Mouse (Mus musculus) heart, postnatal 14 days (tissue): ENCODE results near the gene Dcaf8. TPM values are rescaled to one million over a fixed set of nuclear protein-coding genes. Genes with fewer than 3 reads are reported as not detected.
"Not testable (repeated sequence)": the region's sequence is repeated elsewhere in the genome, so short reads cannot be mapped to it uniquely, and the experiment has no call there.

Source experiments
- DNase-seq, 2 experiments: peaks; one replicate each; pipeline ENCODE4 v3.0.0; 2021 to 2022
- intact Hi-C: fragments of 180-260 bp; cut with DNase I; formaldehyde crosslinking; loops from one replicate; pipeline ENCODE4 v1.15.1; 2025
- total RNA-seq, 2 experiments: library from RNA; stranded (reverse); gene quantifications; 2 replicates each; pipeline ENCODE4 v1.2.3; 2021

The Dcaf8 gene
- total RNA-seq, 2 experiments from 2014 or later: 117 to 122 TPM

- intact Hi-C loops: no loop called here
- no peak for DNase-seq
These were observed 59.3 kb downstream of the Dcaf8 start for GRCm38 (mm10) chr1:172207111-172207584.

GRCm38 (mm10) chr1:172212776-172213175, 64.9 kb downstream of the Dcaf8 start:
- intact Hi-C loops: loop anchor here (10.0 kb wide), 1 partner anchor 92 kb away; no protein-coding TSS in a partner anchor
- no peak for DNase-seq

GRCm38 (mm10) chr1:172213771-172214170, 65.9 kb downstream of the Dcaf8 start:
- intact Hi-C loops: loop anchor here (10.0 kb wide), 1 partner anchor 91 kb away; no protein-coding TSS in a partner anchor
- no peak for DNase-seq

GRCm38 (mm10) chr1:172214748-172215147, 66.9 kb downstream of the Dcaf8 start:
- intact Hi-C loops: loop anchor here (5.0 to 10.0 kb wide), 2 partner anchors 52 to 90 kb away; no protein-coding TSS in a partner anchor
- peak; percentile 67 to 81 for DNase-seq

- peak; percentile 97 to 98 for DNase-seq
- intact Hi-C loops: loop anchor here (5.0 to 10.0 kb wide), 2 partner anchors 55 to 88 kb away; no protein-coding TSS in a partner anchor
These were observed 69.3 kb downstream of the Dcaf8 start for GRCm38 (mm10) chr1:172217148-172217547.

GRCm38 (mm10) chr1:172218164-172218910, 70.5 kb downstream of the Dcaf8 start:
- no peak for DNase-seq
- intact Hi-C loops: loop anchor here (5.0 to 10.0 kb wide), 2 partner anchors 56 to 86 kb away; no protein-coding TSS in a partner anchor

- intact Hi-C loops: loop anchor here (5.0 to 10.0 kb wide), 2 partner anchors 57 to 85 kb away; no protein-coding TSS in a partner anchor
These were observed 71.8 kb downstream of the Dcaf8 start, which contains the start of gene Casq1 for GRCm38 (mm10) chr1:172219451-172220406. Gene Casq1 (minus strand): TSS chr1:172219868.

GRCm38 (mm10) chr1:172220414-172220813, 72.5 kb downstream of the Dcaf8 start:
- DNase-seq: peak; percentile 73 to 84
- intact Hi-C loops: no loop called here

More at GRCm38 (mm10) chr1:172219451-172220406, 71.8 kb downstream of the Dcaf8 start, which contains the start of gene Casq1:
- no peak for DNase-seq

GRCm38 (mm10) chr1:172221297-172222063, 73.6 kb downstream of the Dcaf8 start:
- intact Hi-C loops: no loop called here
- DNase-seq: no peak

GRCm38 (mm10) chr1:172228209-172228608, 80.3 kb downstream of the Dcaf8 start:
- intact Hi-C loops: no loop called here
- DNase-seq: no peak

GRCm38 (mm10) chr1:172229215-172229614, 81.3 kb downstream of the Dcaf8 start:
- intact Hi-C loops: no loop called here

GRCm38 (mm10) chr1:172240945-172241708, 93.2 kb downstream of the Dcaf8 start:
- intact Hi-C loops: no loop called here
- no peak for DNase-seq

More at GRCm38 (mm10) chr1:172229215-172229614, 81.3 kb downstream of the Dcaf8 start:
- no peak for DNase-seq

- peak in 1 of 2 experiments; percentile 46 for DNase-seq
- intact Hi-C loops: loop anchor here (2.0 kb wide), 1 partner anchor 18 kb away; no protein-coding TSS in a partner anchor
These were observed 94.5 kb downstream of the Dcaf8 start for GRCm38 (mm10) chr1:172242401-172242800.

GRCm38 (mm10) chr1:172243547-172244205, 95.8 kb downstream of the Dcaf8 start:
- DNase-seq: peak; percentile 38 to 59
- intact Hi-C loops: loop anchor here (2.0 kb wide), 1 partner anchor 19 kb away; no protein-coding TSS in a partner anchor

GRCm38 (mm10) chr1:172244645-172245044, 96.8 kb downstream of the Dcaf8 start:
- DNase-seq: not testable (repeated sequence)
- intact Hi-C loops: loop anchor here (5.0 kb wide), 1 partner anchor 82 kb away; no protein-coding TSS in a partner anchor
